Mouse (Mus musculus): ENCODE data around the gene Nuf2. TPM values are rescaled to one million over a fixed set of nuclear protein-coding genes. Genes with fewer than 3 reads are reported as not detected.
"Not testable (repeated sequence)": the region's sequence is repeated elsewhere in the genome, so short reads cannot be mapped to it uniquely, and the experiment has no call there.

Gene Nuf2
- polyA plus RNA-seq, 1 experiment from 2014 or later: 44.0 TPM

GRCm38 (mm10) chr1:169531702-169532535 lies 655 bp upstream of the Nuf2 start:
- Histone ChIP-seq H3K4me1 (ENCODE audit: control insufficient read depth in 2 of 2, insufficient read depth in 2 of 2, low read length in 2 of 2) (peaks cover 4 to 6% of the 10 kb centered on the region in 2 experiments; a peak in 1 of 4 replicates), H3K27me3 (ENCODE audit: control insufficient read depth, insufficient read depth, low read length) (no peaks in the 10 kb centered on the region), H3K36me3 (ENCODE audit: control insufficient read depth, insufficient read depth, low read length) (peaks cover 18% of the 10 kb centered on the region), H3K9me3 (ENCODE audit: control insufficient read depth, low read length) (no peaks in the 10 kb centered on the region), H3K9ac (ENCODE audit: low read length) (peak overlapping the region; percentile 59), H3K4me2 (ENCODE audit: low read length) (peak overlapping the region; percentile 63), H3K4me3 (ENCODE audit: control insufficient read depth in 1 of 2, insufficient read depth in 1 of 2, low read depth in 1 of 2, low read length in 2 of 2) (peak overlapping the region; percentile 58 to 76), H3K27ac (replicated peaks in 1 of 2; ENCODE audit: control insufficient read depth in 1 of 2, insufficient read depth in 1 of 2, low read depth in 2 of 2, low read length in 2 of 2) (peak overlapping the region; percentile 80 to 85)
- 13% methylated on average over 11 of the region's 11 CpGs for WGBS
- ATAC-seq (ENCODE audit: insufficient number of reproducible peaks, insufficient read depth, low FRiP score, low read depth): 0 out of 2 replicates have a peak, but pooled peaks have one; percentile 6

GRCm38 (mm10) chr1:169529996-169530518 lies 1.2 kb downstream of the Nuf2 start:
- H3K4me2 ChIP-seq (ENCODE audit: low read length): peak overlapping the region; percentile 63

GRCm38 (mm10) chr1:169526006-169526680 lies 5.1 kb downstream of the Nuf2 start:
- Histone ChIP-seq H3K9ac (ENCODE audit: low read length) (no peak overlapping the region), H3K36me3 (ENCODE audit: control insufficient read depth, insufficient read depth, low read length) (peaks cover 73% of the 10 kb centered on the region), H3K4me3 (ENCODE audit: control insufficient read depth in 1 of 2, insufficient read depth in 1 of 2, low read depth in 1 of 2, low read length in 2 of 2) (no peak overlapping the region), H3K27me3 (ENCODE audit: control insufficient read depth, insufficient read depth, low read length) (no peaks in the 10 kb centered on the region), H3K27ac (replicated peaks in 1 of 2; ENCODE audit: control insufficient read depth in 1 of 2, insufficient read depth in 1 of 2, low read depth in 2 of 2, low read length in 2 of 2) (no peak overlapping the region), H3K4me1 (ENCODE audit: control insufficient read depth in 2 of 2, insufficient read depth in 2 of 2, low read length in 2 of 2) (peaks cover 4 to 6% of the 10 kb centered on the region in 2 experiments; a peak in 1 of 4 replicates), H3K4me2 (ENCODE audit: low read length) (no peak overlapping the region), H3K9me3 (ENCODE audit: control insufficient read depth, low read length) (no peaks in the 10 kb centered on the region)
- WGBS: 77% methylated on average over 5 of the region's 5 CpGs
- ATAC-seq (ENCODE audit: insufficient number of reproducible peaks, insufficient read depth, low FRiP score, low read depth): no peak

More at GRCm38 (mm10) chr1:169529996-169530518, 1.2 kb downstream of the Nuf2 start:
- peak overlapping the region; percentile 76 to 86; a peak in 3 of 4 replicates for H3K4me3 ChIP-seq (ENCODE audit: control insufficient read depth in 1 of 2, insufficient read depth in 1 of 2, low read depth in 1 of 2, low read length in 2 of 2)
- peaks cover 4 to 6% of the 10 kb centered on the region in 2 experiments; a peak in 1 of 4 replicates for H3K4me1 ChIP-seq (ENCODE audit: control insufficient read depth in 2 of 2, insufficient read depth in 2 of 2, low read length in 2 of 2)
- peaks cover 34% of the 10 kb centered on the region for H3K36me3 ChIP-seq (ENCODE audit: control insufficient read depth, insufficient read depth, low read length)
- H3K27me3 ChIP-seq (ENCODE audit: control insufficient read depth, insufficient read depth, low read length): no peaks in the 10 kb centered on the region
- 71% methylated on average over 8 of the region's 8 CpGs for WGBS
- H3K27ac ChIP-seq (replicated peaks in 1 of 2; ENCODE audit: control insufficient read depth in 1 of 2, insufficient read depth in 1 of 2, low read depth in 2 of 2, low read length in 2 of 2): no peak overlapping the region
- no peaks in the 10 kb centered on the region for H3K9me3 ChIP-seq (ENCODE audit: control insufficient read depth, low read length)
- ATAC-seq (ENCODE audit: insufficient number of reproducible peaks, insufficient read depth, low FRiP score, low read depth): no peak
- H3K9ac ChIP-seq (ENCODE audit: low read length): peak overlapping the region; percentile 81; the same call in 1 of the 2 replicates

- 90% methylated on average over 11 of the region's 11 CpGs for WGBS
- ATAC-seq (ENCODE audit: insufficient number of reproducible peaks, insufficient read depth, low FRiP score, low read depth): no peak
- Histone ChIP-seq H3K9ac (ENCODE audit: low read length) (no peak overlapping the region), H3K27ac (replicated peaks in 1 of 2; ENCODE audit: control insufficient read depth in 1 of 2, insufficient read depth in 1 of 2, low read depth in 2 of 2, low read length in 2 of 2) (no peak overlapping the region), H3K27me3 (ENCODE audit: control insufficient read depth, insufficient read depth, low read length) (no peaks in the 10 kb centered on the region), H3K4me2 (ENCODE audit: low read length) (no peak overlapping the region), H3K9me3 (ENCODE audit: control insufficient read depth, low read length) (no peaks in the 10 kb centered on the region), H3K4me1 (ENCODE audit: control insufficient read depth in 2 of 2, insufficient read depth in 2 of 2, low read length in 2 of 2) (no peaks in the 10 kb centered on the region), H3K4me3 (ENCODE audit: control insufficient read depth in 1 of 2, insufficient read depth in 1 of 2, low read depth in 1 of 2, low read length in 2 of 2) (no peak overlapping the region), H3K36me3 (ENCODE audit: control insufficient read depth, insufficient read depth, low read length) (peaks cover 77% of the 10 kb centered on the region)
These were observed 11.9 kb downstream of the Nuf2 start for GRCm38 (mm10) chr1:169519337-169519736.

- H3K9ac ChIP-seq (ENCODE audit: low read length); H3K9me3 ChIP-seq (ENCODE audit: control insufficient read depth, low read length); H3K4me3 ChIP-seq (ENCODE audit: control insufficient read depth in 1 of 2, insufficient read depth in 1 of 2, low read depth in 1 of 2, low read length in 2 of 2); H3K27ac ChIP-seq (replicated peaks in 1 of 2; ENCODE audit: control insufficient read depth in 1 of 2, insufficient read depth in 1 of 2, low read depth in 2 of 2, low read length in 2 of 2); H3K4me2 ChIP-seq (ENCODE audit: low read length); H3K27me3 ChIP-seq (ENCODE audit: control insufficient read depth, insufficient read depth, low read length); H3K4me1 ChIP-seq (ENCODE audit: control insufficient read depth in 2 of 2, insufficient read depth in 2 of 2, low read length in 2 of 2); ATAC-seq (ENCODE audit: insufficient number of reproducible peaks, insufficient read depth, low FRiP score, low read depth): not testable (repeated sequence)
- 92% methylated on average over 5 of the region's 7 CpGs for WGBS
- peaks cover 74% of the 10 kb centered on the region for H3K36me3 ChIP-seq (ENCODE audit: control insufficient read depth, insufficient read depth, low read length)
These were observed 13.3 kb downstream of the Nuf2 start for GRCm38 (mm10) chr1:169517899-169518517.

- H3K9ac ChIP-seq (ENCODE audit: low read length): no peak overlapping the region
- H3K36me3 ChIP-seq (ENCODE audit: control insufficient read depth, insufficient read depth, low read length): peaks cover 73% of the 10 kb centered on the region
- H3K27ac ChIP-seq (replicated peaks in 1 of 2; ENCODE audit: control insufficient read depth in 1 of 2, insufficient read depth in 1 of 2, low read depth in 2 of 2, low read length in 2 of 2): no peak overlapping the region
- no peak for ATAC-seq (ENCODE audit: insufficient number of reproducible peaks, insufficient read depth, low FRiP score, low read depth)
- H3K4me2 ChIP-seq (ENCODE audit: low read length): no peak overlapping the region
- 90% methylated on average over 8 of the region's 8 CpGs for WGBS
- H3K4me3 ChIP-seq (ENCODE audit: control insufficient read depth in 1 of 2, insufficient read depth in 1 of 2, low read depth in 1 of 2, low read length in 2 of 2): no peak overlapping the region
- H3K4me1 ChIP-seq (ENCODE audit: control insufficient read depth in 2 of 2, insufficient read depth in 2 of 2, low read length in 2 of 2): no peaks in the 10 kb centered on the region
- H3K9me3 ChIP-seq (ENCODE audit: control insufficient read depth, low read length): no peaks in the 10 kb centered on the region
- H3K27me3 ChIP-seq (ENCODE audit: control insufficient read depth, insufficient read depth, low read length): no peaks in the 10 kb centered on the region
These were observed 13.8 kb downstream of the Nuf2 start for GRCm38 (mm10) chr1:169517376-169517892.

GRCm38 (mm10) chr1:169506354-169506753 lies 24.9 kb downstream of the Nuf2 start:
- no peaks in the 10 kb centered on the region for H3K4me1 ChIP-seq (ENCODE audit: control insufficient read depth in 2 of 2, insufficient read depth in 2 of 2, low read length in 2 of 2)
- H3K9ac ChIP-seq (ENCODE audit: low read length): no peak overlapping the region
- H3K4me3 ChIP-seq (ENCODE audit: control insufficient read depth in 1 of 2, insufficient read depth in 1 of 2, low read depth in 1 of 2, low read length in 2 of 2): no peak overlapping the region
- H3K4me2 ChIP-seq (ENCODE audit: low read length): no peak overlapping the region
- no peaks in the 10 kb centered on the region for H3K9me3 ChIP-seq (ENCODE audit: control insufficient read depth, low read length)
- no peak for ATAC-seq (ENCODE audit: insufficient number of reproducible peaks, insufficient read depth, low FRiP score, low read depth)
- H3K36me3 ChIP-seq (ENCODE audit: control insufficient read depth, insufficient read depth, low read length): peaks cover 91% of the 10 kb centered on the region
- WGBS: 90% methylated on average over 6 of the region's 6 CpGs
- no peak overlapping the region for H3K27ac ChIP-seq (replicated peaks in 1 of 2; ENCODE audit: control insufficient read depth in 1 of 2, insufficient read depth in 1 of 2, low read depth in 2 of 2, low read length in 2 of 2)
- H3K27me3 ChIP-seq (ENCODE audit: control insufficient read depth, insufficient read depth, low read length): no peaks in the 10 kb centered on the region

Data from heart, embryonic 14.5 days (tissue).